Mouse (Mus musculus) MEL (cell line): ENCODE results near the gene Krtcap2. TPM values are rescaled to one million over a fixed set of nuclear protein-coding genes. Genes with fewer than 3 reads are reported as not detected.

ENCODE experiments used
- DNase-seq: peaks from one replicate; pipeline ENCODE4 v3.0.0; 2011; ENCODE audit warnings: low read depth, low spot score
- H3K27ac ChIP-seq: 2 replicates; pipeline ENCODE4 v1.5.1; 2012; ENCODE audit warnings: low read depth, mild to moderate bottlenecking, control low read depth, low read length, moderate library complexity; ENCODE audit not compliant: control insufficient read depth
- H3K27me3 ChIP-seq, 2 experiments: fragments of 150-350 bp in 1 of 2; sonication (generic) in 1 of 2; 2 replicates each; pipeline ENCODE4 v1.6.1; 2012; ENCODE audit warnings: low read length in 2 of 2, mild to moderate bottlenecking in 2 of 2, improper control_type of control experiment in 1 of 2, moderate library complexity in 1 of 2; ENCODE audit not compliant: insufficient read depth in 2 of 2, control insufficient read depth in 1 of 2
- H3K36me3 ChIP-seq, 2 experiments: 2 replicates each; pipeline ENCODE4 v1.6.1; 2012 to 2014; ENCODE audit warnings: low read length in 2 of 2, improper control_type of control experiment in 1 of 2, inconsistent platforms in 1 of 2, mild to moderate bottlenecking in 1 of 2; ENCODE audit not compliant: insufficient read depth in 2 of 2, control insufficient read depth in 1 of 2
- H3K4me1 ChIP-seq, 2 experiments: fragments of 150-350 bp in 1 of 2; sonication (generic) in 1 of 2; 2 replicates each; pipeline ENCODE4 v1.6.1; 2012; ENCODE audit warnings: low read length in 2 of 2, improper control_type of control experiment in 1 of 2, mild to moderate bottlenecking in 1 of 2; ENCODE audit not compliant: insufficient read depth in 2 of 2, control insufficient read depth in 1 of 2
- H3K4me3 ChIP-seq, 2 experiments: fragments of 150-350 bp in 1 of 2; sonication (generic) in 1 of 2; 2 replicates each; pipeline ENCODE4 v1.5.1; 2012; ENCODE audit warnings: low read depth in 2 of 2, low read length in 2 of 2, mild to moderate bottlenecking in 2 of 2, moderate library complexity in 2 of 2, control low read depth in 1 of 2, improper control_type of control experiment in 1 of 2; ENCODE audit not compliant: control insufficient read depth in 1 of 2, insufficient read depth in 1 of 2
- H3K79me2 ChIP-seq: 2 replicates; pipeline ENCODE4 v1.6.1; 2012; ENCODE audit warnings: mild to moderate bottlenecking, low read length, moderate library complexity; ENCODE audit not compliant: control insufficient read depth, poor library complexity, insufficient read depth
- H3K9ac ChIP-seq: 2 replicates; pipeline ENCODE4 v1.6.1; 2012; ENCODE audit warnings: low read depth, mild to moderate bottlenecking, control low read depth, low read length, moderate library complexity; ENCODE audit not compliant: control insufficient read depth, poor library complexity, severe bottlenecking
- H3K9me3 ChIP-seq: fragments of 150-350 bp; sonication (generic); replicated peaks from 2 replicates; pipeline ENCODE4 v1.6.1; 2012; ENCODE audit warnings: mild to moderate bottlenecking, low read length, improper control_type of control experiment, moderate library complexity; ENCODE audit not compliant: insufficient read depth
- BHLHE40 ChIP-seq: IDR thresholded peaks from 2 replicates; pipeline ENCODE4 v1.6.1; 2012; ENCODE audit warnings: low read depth, mild to moderate bottlenecking, inconsistent platforms, low read length, improper control_type of control experiment, borderline replicate concordance
- CHD1 ChIP-seq: IDR thresholded peaks from 2 replicates; pipeline ENCODE4 v1.6.1; 2012; ENCODE audit warnings: low read depth, mild to moderate bottlenecking, inconsistent platforms, low read length, improper control_type of control experiment
- CTCF ChIP-seq, 3 experiments: IDR thresholded peaks in 2 of 3; conservative IDR thresholded peaks in 1 of 3; 2 replicates each; pipeline ENCODE4 v1.5.1; 2011 to 2012; ENCODE audit warnings: low read length in 3 of 3, low read depth in 2 of 3, mild to moderate bottlenecking in 2 of 3, improper control_type of control experiment in 1 of 3, inconsistent platforms in 1 of 3, mixed read lengths in 1 of 3, moderate library complexity in 1 of 3; ENCODE audit not compliant: control insufficient read depth in 1 of 3, insufficient read depth in 1 of 3, poor library complexity in 1 of 3, severe bottlenecking in 1 of 3
- E2F4 ChIP-seq: IDR thresholded peaks from 2 replicates; pipeline ENCODE4 v1.6.1; 2011; ENCODE audit warnings: low read depth, low read length, improper control_type of control experiment, borderline replicate concordance
- ELF1 ChIP-seq: IDR thresholded peaks from 2 replicates; pipeline ENCODE4 v1.6.1; 2014; ENCODE audit warnings: low read depth, mild to moderate bottlenecking, inconsistent platforms, low read length, improper control_type of control experiment, moderate library complexity
- EP300 ChIP-seq, 2 experiments: IDR thresholded peaks; 2 replicates each; pipeline ENCODE4 v1.6.1; 2011; ENCODE audit warnings: improper control_type of control experiment in 2 of 2, low read length in 2 of 2, low read depth in 1 of 2, mild to moderate bottlenecking in 1 of 2
- GABPA ChIP-seq: IDR thresholded peaks from 2 replicates; pipeline ENCODE4 v1.6.1; 2012; ENCODE audit warnings: low read depth, mild to moderate bottlenecking, inconsistent platforms, low read length, improper control_type of control experiment, moderate library complexity
- GATA1 ChIP-seq: IDR thresholded peaks from 2 replicates; pipeline ENCODE4 v1.6.1; 2011; ENCODE audit warnings: low read depth, low read length, improper control_type of control experiment
- HCFC1 ChIP-seq: IDR thresholded peaks from 2 replicates; pipeline ENCODE4 v1.6.1; 2012; ENCODE audit warnings: low read depth, mild to moderate bottlenecking, inconsistent platforms, low read length, improper control_type of control experiment, moderate library complexity
- JUND ChIP-seq: IDR thresholded peaks from 2 replicates; pipeline ENCODE4 v1.6.1; 2011; ENCODE audit warnings: low read depth, mild to moderate bottlenecking, improper control_type of control experiment, low read length
- KAT2A ChIP-seq: conservative IDR thresholded peaks from 2 replicates; pipeline ENCODE4 v1.6.1; 2012; ENCODE audit warnings: low read depth, low read length, improper control_type of control experiment, inconsistent platforms
- MAFK ChIP-seq: IDR thresholded peaks from 2 replicates; pipeline ENCODE4 v1.6.1; 2011; ENCODE audit warnings: low read depth, mild to moderate bottlenecking, low read length, improper control_type of control experiment, borderline replicate concordance
- MAX ChIP-seq: IDR thresholded peaks from 2 replicates; pipeline ENCODE4 v1.6.1; 2011; ENCODE audit warnings: low read length, improper control_type of control experiment
- MEF2A ChIP-seq: IDR thresholded peaks from 2 replicates; pipeline ENCODE4 v1.6.1; 2014; ENCODE audit warnings: low read depth, mild to moderate bottlenecking, inconsistent platforms, low read length, improper control_type of control experiment; ENCODE audit not compliant: poor library complexity, insufficient replicate concordance, severe bottlenecking; ENCODE audit errors: extremely low read depth
- MXI1 ChIP-seq: IDR thresholded peaks from 2 replicates; pipeline ENCODE4 v1.6.1; 2011; ENCODE audit warnings: mild to moderate bottlenecking, low read depth, low read length, improper control_type of control experiment
- MYB ChIP-seq: IDR thresholded peaks from 2 replicates; pipeline ENCODE4 v1.6.1; 2011; ENCODE audit warnings: mild to moderate bottlenecking, low read depth, low read length, improper control_type of control experiment
- MYC ChIP-seq: IDR thresholded peaks from 2 replicates; pipeline ENCODE4 v1.6.1; 2011; ENCODE audit warnings: low read depth, mild to moderate bottlenecking, low read length, improper control_type of control experiment, moderate library complexity
- NELFE ChIP-seq: IDR thresholded peaks from 2 replicates; pipeline ENCODE4 v1.6.1; 2011; ENCODE audit warnings: low read depth, low read length, improper control_type of control experiment
- NRF1 ChIP-seq: IDR thresholded peaks from 2 replicates; pipeline ENCODE4 v1.6.1; 2014; ENCODE audit warnings: low read depth, mild to moderate bottlenecking, inconsistent platforms, low read length, improper control_type of control experiment, moderate library complexity; ENCODE audit not compliant: poor library complexity, insufficient read depth, severe bottlenecking
- POLR2A ChIP-seq, 2 experiments: IDR thresholded peaks; 2 replicates each; pipeline ENCODE4 v1.6.1; 2011 to 2012; ENCODE audit warnings: low read length in 2 of 2, mild to moderate bottlenecking in 2 of 2, control low read depth in 1 of 2, improper control_type of control experiment in 1 of 2, low read depth in 1 of 2, moderate library complexity in 1 of 2; ENCODE audit not compliant: control insufficient read depth in 1 of 2, insufficient read depth in 1 of 2, poor library complexity in 1 of 2
- POLR2AphosphoS2 ChIP-seq: IDR thresholded peaks from 2 replicates; pipeline ENCODE4 v1.6.1; 2011; ENCODE audit warnings: low read length, improper control_type of control experiment
- POLR2AphosphoS5 ChIP-seq: IDR thresholded peaks from 2 replicates; pipeline ENCODE4 v1.6.1; 2012; ENCODE audit warnings: low read depth, borderline replicate concordance, mild to moderate bottlenecking, inconsistent platforms, low read length, moderate library complexity, mixed read lengths
- RAD21 ChIP-seq: IDR thresholded peaks from 2 replicates; pipeline ENCODE4 v1.6.1; 2011; ENCODE audit warnings: mild to moderate bottlenecking, low read depth, low read length, improper control_type of control experiment
- SIN3A ChIP-seq: IDR thresholded peaks from 2 replicates; pipeline ENCODE4 v1.6.1; 2012; ENCODE audit warnings: low read length, improper control_type of control experiment, inconsistent platforms
- SMC3 ChIP-seq: IDR thresholded peaks from 2 replicates; pipeline ENCODE4 v1.6.1; 2011; ENCODE audit warnings: low read depth, low read length, improper control_type of control experiment
- UBTF ChIP-seq: IDR thresholded peaks from 2 replicates; pipeline ENCODE4 v1.6.1; 2012; ENCODE audit warnings: low read depth, mild to moderate bottlenecking, inconsistent platforms, low read length, improper control_type of control experiment, moderate library complexity, borderline replicate concordance; ENCODE audit not compliant: insufficient read depth
- USF1 ChIP-seq: IDR thresholded peaks from 2 replicates; pipeline ENCODE4 v1.6.1; 2014; ENCODE audit warnings: low read depth, mild to moderate bottlenecking, inconsistent platforms, low read length, improper control_type of control experiment, moderate library complexity
- USF2 ChIP-seq, 2 experiments: IDR thresholded peaks; 2 replicates each; pipeline ENCODE4 v1.6.1; 2011 to 2012; ENCODE audit warnings: improper control_type of control experiment in 2 of 2, low read length in 2 of 2, borderline replicate concordance in 1 of 2, inconsistent platforms in 1 of 2, low read depth in 1 of 2, mild to moderate bottlenecking in 1 of 2; ENCODE audit not compliant: insufficient read depth in 1 of 2
- ZC3H11A ChIP-seq: IDR thresholded peaks from 2 replicates; pipeline ENCODE4 v1.6.1; 2012; ENCODE audit warnings: low read depth, mild to moderate bottlenecking, inconsistent platforms, low read length, improper control_type of control experiment
- ZKSCAN1 ChIP-seq: IDR thresholded peaks from 2 replicates; pipeline ENCODE4 v1.6.1; 2012; ENCODE audit warnings: low read depth, mild to moderate bottlenecking, inconsistent platforms, low read length, improper control_type of control experiment, moderate library complexity
- ZMIZ1 ChIP-seq: IDR thresholded peaks from 2 replicates; pipeline ENCODE4 v1.6.1; 2012; ENCODE audit warnings: low read depth, mild to moderate bottlenecking, inconsistent platforms, low read length, improper control_type of control experiment, moderate library complexity
- ZNF384 ChIP-seq: IDR thresholded peaks from 2 replicates; pipeline ENCODE4 v1.6.1; 2012; ENCODE audit warnings: low read depth, mild to moderate bottlenecking, inconsistent platforms, low read length, improper control_type of control experiment
- polyA plus RNA-seq, 2 experiments: library from polyadenylated mRNA; stranded (reverse) in 1 of 2; unstranded in 1 of 2; fragments of >175 nt in 1 of 2; fragments of >200 nt in 1 of 2; gene quantifications; 2 replicates each; pipeline versions ENCODE4 v1.2.1 to v1.2.4; 2012; ENCODE audit warnings: low replicate concordance in 2 of 2, low read depth in 1 of 2; ENCODE audit not compliant: insufficient read length in 2 of 2, insufficient read depth in 1 of 2, missing spikeins in 1 of 2
- total RNA-seq: library from RNA; depleted of rRNA; stranded (reverse); fragments of 300-350 nt; gene quantifications from 2 replicates; pipeline ENCODE4 v1.2.3, GENCODE M21; 2012

Krtcap2 gene
- total and polyA plus RNA-seq, 3 experiments: 171 to 497 TPM; not detected in 1

DNA sequence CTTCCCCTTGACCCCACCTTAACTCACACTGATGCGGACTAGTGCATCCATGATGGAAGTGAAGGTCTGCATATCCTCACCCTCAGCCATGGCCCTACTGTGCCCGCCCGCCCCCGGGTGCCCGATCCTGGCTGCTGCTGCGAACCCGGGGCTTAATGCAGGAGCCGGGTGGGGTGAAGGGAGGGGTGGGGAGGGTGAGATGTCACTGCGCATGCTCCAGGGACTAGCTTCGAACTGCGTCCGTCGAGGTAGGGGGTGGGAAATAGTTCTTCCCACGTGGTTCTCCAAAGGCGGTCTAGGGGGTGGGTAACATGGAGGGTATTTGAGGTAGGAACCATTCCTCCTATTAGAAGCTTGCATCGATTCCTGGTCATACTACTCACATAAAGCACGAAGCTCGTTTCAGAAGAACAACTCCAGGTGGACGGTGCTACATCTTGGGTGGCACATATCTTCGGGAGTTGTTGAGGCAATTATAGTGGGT is at the start of gene Krtcap2 (continued):
- TF ChIP-seq JUND (no peak), POLR2AphosphoS2 (no peak), ZKSCAN1 (no peak)

DNA sequence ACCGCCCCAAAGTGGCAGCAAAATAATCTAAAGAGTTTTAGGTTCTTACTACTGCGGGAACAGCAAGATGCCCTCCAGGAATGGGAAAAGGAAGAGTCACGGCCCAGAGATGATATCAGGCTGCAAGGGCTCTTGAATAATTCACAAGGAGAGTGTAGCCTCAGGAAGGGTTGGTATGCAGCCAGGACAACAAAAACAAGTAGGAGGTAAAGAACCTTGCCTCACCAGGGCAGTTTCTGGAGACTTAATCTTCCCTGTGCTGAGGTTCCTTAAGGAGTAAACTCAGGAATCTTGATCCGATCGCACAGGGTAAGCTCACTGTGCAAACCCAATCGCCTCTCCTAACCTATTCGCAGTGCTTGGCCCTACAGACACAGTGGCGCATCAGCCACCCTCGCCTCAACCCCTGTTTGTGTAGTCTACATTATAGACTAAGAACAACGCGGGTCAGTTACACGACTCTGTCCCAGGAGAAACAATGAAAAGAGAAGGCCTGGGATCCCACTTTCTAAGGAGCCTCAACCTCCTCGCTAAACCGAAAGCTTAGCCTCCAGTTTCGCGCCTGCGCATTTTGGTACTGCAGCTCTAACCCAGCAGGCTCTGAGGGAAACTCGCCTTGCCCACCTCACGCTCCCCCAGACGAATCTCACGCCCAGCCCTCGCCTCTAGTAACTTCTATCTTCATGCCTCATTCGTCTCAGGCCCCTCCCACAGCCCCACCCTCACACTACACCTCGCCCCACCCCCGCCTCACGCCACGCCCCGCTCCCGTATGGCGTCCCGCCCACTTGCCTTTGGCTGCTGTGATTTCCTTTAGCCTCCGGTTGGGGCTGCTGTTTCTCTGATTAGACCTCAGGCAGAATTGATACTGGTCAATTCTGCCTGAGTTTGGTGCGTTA is 49.5 kb upstream of the Krtcap2 start:
- H3K27ac ChIP-seq: peak overlapping the region; percentile 79
- H3K9ac ChIP-seq: peak overlapping the region; percentile 78
- H3K27me3 ChIP-seq: no peaks in the 10 kb centered on the region
- peak overlapping the region; percentile 75 to 88 for H3K4me3 ChIP-seq
- H3K36me3 ChIP-seq: peaks cover 0 to 15% of the 10 kb centered on the region in 2 experiments; a peak in 2 of 4 replicates
- DNase-seq: peak; percentile 99
- no peaks in the 10 kb centered on the region for H3K9me3 ChIP-seq
- peaks cover 8 to 15% of the 10 kb centered on the region in 2 experiments for H3K4me1 ChIP-seq
- no peaks in the 10 kb centered on the region; the same call in 1 of the 2 replicates for H3K79me2 ChIP-seq
- TF ChIP-seq POLR2A (IDR thresholded peaks at IDR 0.05; ENCODE audit: control insufficient read depth in 1 of 2, insufficient read depth in 1 of 2, low read depth in 1 of 2, low read length in 2 of 2, poor library complexity in 1 of 2) (peak; percentile 80 to 98), ZC3H11A (no peak), BHLHE40 (no peak), MYC (no peak; the same call in 1 of the 2 replicates), GATA1 (peak; percentile 4; the same call in 1 of the 2 replicates), E2F4 (no peak), MAX (peak; percentile 26), USF1 (peak; percentile 78), NELFE (peak; percentile 89), KAT2A (no peak), MYB (no peak), SMC3 (peak; percentile 37), NRF1 (peak; percentile 74), POLR2AphosphoS5 (no peak), MEF2A (no peak), SIN3A (peak; percentile 51; the same call in 1 of the 2 replicates), MXI1 (peak; percentile 45; the same call in 1 of the 2 replicates), CHD1 (no peak), ZNF384 (no peak), HCFC1 (no peak; the same call in 1 of the 2 replicates), JUND (no peak), CTCF (IDR thresholded peaks at IDR 0.05 in 2 of 3, conservative IDR thresholded peaks at IDR 0.05 in 1 of 3; ENCODE audit: control insufficient read depth in 1 of 3, insufficient read depth in 1 of 3, low read depth in 2 of 3, low read length in 3 of 3, poor library complexity in 1 of 3, severe bottlenecking in 1 of 3) (peak in 2 of 3 experiments; percentile 39 to 57; a peak in 3 of 6 replicates), MAFK (no peak), USF2 (IDR thresholded peaks at IDR 0.05; ENCODE audit: borderline replicate concordance in 1 of 2, insufficient read depth in 1 of 2, low read depth in 1 of 2, low read length in 2 of 2) (no peak), ELF1 (no peak), GABPA (no peak), RAD21 (peak; percentile 37), UBTF (no peak), ZMIZ1 (peak; percentile 97), EP300 (IDR thresholded peaks at IDR 0.05; ENCODE audit: low read depth in 1 of 2, low read length in 2 of 2) (peak; percentile 5 to 44; a peak in 3 of 4 replicates)
